Mouse (Mus musculus): ENCODE measurements at regions not wholly inside any gene's neighbourhood (a gene's known extent, or its start where the extent isn't known, plus 50 kb on each side); places are given as distances from the start of the nearest gene placed in this dataset.
A peak's percentile ranks its signal among the peaks of the same experiment; 100 is the strongest.

DNA sequence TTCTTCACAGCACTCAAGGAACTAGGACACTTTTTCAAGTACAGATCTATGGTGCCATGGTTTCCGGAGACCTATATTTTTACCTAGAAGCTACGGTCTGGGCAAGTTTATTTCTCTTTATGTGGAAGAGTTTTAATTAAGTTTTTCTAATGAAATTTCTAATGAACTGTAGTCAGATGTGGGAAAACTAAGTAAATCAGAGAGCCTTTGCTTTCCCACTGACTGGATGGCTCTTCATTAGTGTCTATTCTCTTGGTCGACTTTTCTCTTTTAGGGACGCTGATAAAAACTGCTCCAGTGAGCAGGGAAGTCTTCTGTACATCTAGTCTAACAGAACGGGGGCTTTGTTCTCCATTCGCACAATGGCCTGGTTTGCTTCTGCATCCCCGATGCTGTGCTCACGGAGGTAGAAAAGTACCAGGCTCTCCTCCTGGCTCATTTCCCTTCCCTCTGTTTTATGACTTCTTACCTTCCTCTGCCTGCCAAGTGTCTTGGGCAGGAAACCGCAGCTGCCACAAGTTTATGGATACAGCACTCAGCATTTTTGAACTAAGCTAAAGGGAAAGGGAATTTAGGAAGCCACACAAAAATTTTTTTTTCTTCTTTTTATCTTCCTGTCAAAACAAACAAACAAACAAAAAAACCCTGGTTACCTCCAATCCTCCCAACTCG lies 749.6 kb downstream of the Tmem132b start:
- H3K27ac ChIP-seq (replicated peaks): no peak overlapping the region; the same call in 1 of the 2 replicates
- H3K4me3 ChIP-seq: no peak overlapping the region
- no peak for DNase-seq (ENCODE audit: low spot score)
- no peaks in the 10 kb centered on the region for H3K9me3 ChIP-seq (replicated peaks)
- 21% methylated on average over 10 of the region's 10 CpGs for WGBS
- H3K27me3 ChIP-seq (ENCODE audit: low read depth, poor library complexity, severe bottlenecking): no peaks in the 10 kb centered on the region
- H3K36me3 ChIP-seq: no peaks in the 10 kb centered on the region
- H3K4me1 ChIP-seq: peaks cover 19% of the 10 kb centered on the region

DNA sequence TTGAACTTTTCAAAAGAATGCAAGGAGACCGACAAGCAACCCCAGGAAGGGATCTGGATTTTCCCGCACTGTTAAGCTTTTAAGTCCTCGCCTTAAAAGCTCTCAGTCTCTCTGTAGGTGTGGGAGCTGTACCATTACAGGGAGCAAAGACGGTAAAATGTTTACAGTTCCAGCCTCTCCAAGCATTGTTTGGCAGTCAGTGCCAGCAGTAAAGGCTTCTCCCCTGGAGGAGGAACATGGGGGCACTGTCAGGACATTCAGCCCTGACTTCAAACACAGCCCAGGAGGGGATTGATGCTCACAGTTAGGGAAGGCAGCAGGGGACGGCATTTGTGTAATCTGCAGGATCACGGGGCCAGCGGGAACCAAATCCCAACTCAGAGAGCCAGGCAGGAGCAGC lies 750.2 kb downstream of the Tmem132b start:
- Histone ChIP-seq H3K9me3 (replicated peaks) (no peaks in the 10 kb centered on the region), H3K36me3 (no peaks in the 10 kb centered on the region), H3K27me3 (ENCODE audit: low read depth, poor library complexity, severe bottlenecking) (no peaks in the 10 kb centered on the region), H3K4me3 (peak overlapping the region; percentile 12), H3K27ac (replicated peaks) (peak overlapping the region; percentile 49), H3K4me1 (peaks cover 19% of the 10 kb centered on the region)
- 3% methylated on average over 7 of the region's 7 CpGs for WGBS
- peak; percentile 21 for DNase-seq (ENCODE audit: low spot score)

GRCm38 (mm10) chr5:126324847-126325246 lies 793.3 kb downstream of the Tmem132b start:
- Histone ChIP-seq H3K36me3 (no peaks in the 10 kb centered on the region), H3K9me3 (replicated peaks) (no peaks in the 10 kb centered on the region; the same call in 1 of the 2 replicates), H3K27ac (replicated peaks) (no peak overlapping the region), H3K4me1 (no peaks in the 10 kb centered on the region), H3K27me3 (ENCODE audit: low read depth, poor library complexity, severe bottlenecking) (no peaks in the 10 kb centered on the region), H3K4me3 (no peak overlapping the region)
- 82% methylated on average over 6 of the region's 6 CpGs for WGBS
- DNase-seq (ENCODE audit: low spot score): no peak

GRCm38 (mm10) chr5:126328276-126328675 lies 796.7 kb downstream of the Tmem132b start:
- Histone ChIP-seq H3K9me3 (replicated peaks) (no peaks in the 10 kb centered on the region; the same call in 1 of the 2 replicates), H3K4me3 (no peak overlapping the region), H3K27me3 (ENCODE audit: low read depth, poor library complexity, severe bottlenecking) (no peaks in the 10 kb centered on the region), H3K4me1 (no peaks in the 10 kb centered on the region), H3K27ac (replicated peaks) (no peak overlapping the region), H3K36me3 (no peaks in the 10 kb centered on the region)
- 36% methylated on average over 3 of the region's 3 CpGs for WGBS
- DNase-seq (ENCODE audit: low spot score): no peak

GRCm38 (mm10) chr5:126335091-126335490 lies 803.5 kb downstream of the Tmem132b start:
- H3K27me3 ChIP-seq (ENCODE audit: low read depth, poor library complexity, severe bottlenecking): no peaks in the 10 kb centered on the region
- WGBS: 65% methylated on average over 7 of the region's 7 CpGs
- no peaks in the 10 kb centered on the region for H3K9me3 ChIP-seq (replicated peaks)
- peak overlapping the region; percentile 20; the same call in 1 of the 2 replicates for H3K27ac ChIP-seq (replicated peaks)
- no peaks in the 10 kb centered on the region for H3K36me3 ChIP-seq
- H3K4me3 ChIP-seq: no peak overlapping the region
- DNase-seq (ENCODE audit: low spot score): no peak
- H3K4me1 ChIP-seq: peaks cover 11% of the 10 kb centered on the region

- Histone ChIP-seq H3K4me1 (peaks cover 11% of the 10 kb centered on the region), H3K4me3 (no peak overlapping the region), H3K27me3 (ENCODE audit: low read depth, poor library complexity, severe bottlenecking) (no peaks in the 10 kb centered on the region), H3K36me3 (no peaks in the 10 kb centered on the region), H3K27ac (replicated peaks) (peak overlapping the region; percentile 20; the same call in 1 of the 2 replicates), H3K9me3 (replicated peaks) (no peaks in the 10 kb centered on the region)
- 55% methylated on average over 6 of the region's 6 CpGs for WGBS
- no peak for DNase-seq (ENCODE audit: low spot score)
Measured at GRCm38 (mm10) chr5:126335553-126336520, 804.3 kb downstream of the Tmem132b start.

DNA sequence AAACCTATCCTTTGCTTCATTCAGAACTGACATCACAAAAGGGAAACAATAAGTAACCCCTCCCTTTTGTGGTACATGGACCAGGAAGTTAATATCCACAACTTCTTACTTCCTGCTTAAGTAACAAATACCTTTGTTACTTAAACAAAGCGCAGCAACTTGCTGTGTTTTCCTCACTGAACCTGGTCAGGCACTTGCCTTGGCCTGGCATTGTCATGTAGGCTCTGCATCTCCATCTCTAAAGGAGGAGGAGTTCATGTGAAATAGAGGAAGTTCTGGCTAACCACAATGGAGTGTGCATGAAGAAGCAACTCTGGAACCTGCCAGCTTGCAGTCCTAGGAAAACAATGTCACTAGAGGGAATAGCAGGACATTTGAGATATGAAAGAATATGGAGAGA lies 806.3 kb downstream of the Tmem132b start:
- DNase-seq (ENCODE audit: low spot score): no peak
- H3K36me3 ChIP-seq: no peaks in the 10 kb centered on the region
- 83% methylated on average over 1 of the region's 1 CpGs for WGBS
- no peak overlapping the region for H3K27ac ChIP-seq (replicated peaks)
- H3K4me3 ChIP-seq: no peak overlapping the region
- H3K9me3 ChIP-seq (replicated peaks): no peaks in the 10 kb centered on the region
- no peaks in the 10 kb centered on the region for H3K27me3 ChIP-seq (ENCODE audit: low read depth, poor library complexity, severe bottlenecking)
- H3K4me1 ChIP-seq: peaks cover 11% of the 10 kb centered on the region

- no peak for DNase-seq (ENCODE audit: low spot score)
- Histone ChIP-seq H3K27me3 (ENCODE audit: low read depth, poor library complexity, severe bottlenecking) (no peaks in the 10 kb centered on the region), H3K4me3 (no peak overlapping the region), H3K36me3 (no peaks in the 10 kb centered on the region), H3K27ac (replicated peaks) (no peak overlapping the region), H3K9me3 (replicated peaks) (no peaks in the 10 kb centered on the region), H3K4me1 (no peaks in the 10 kb centered on the region)
- 91% methylated on average over 9 of the region's 9 CpGs for WGBS
Measured at GRCm38 (mm10) chr5:126343570-126343969, 812.0 kb downstream of the Tmem132b start.

DNA sequence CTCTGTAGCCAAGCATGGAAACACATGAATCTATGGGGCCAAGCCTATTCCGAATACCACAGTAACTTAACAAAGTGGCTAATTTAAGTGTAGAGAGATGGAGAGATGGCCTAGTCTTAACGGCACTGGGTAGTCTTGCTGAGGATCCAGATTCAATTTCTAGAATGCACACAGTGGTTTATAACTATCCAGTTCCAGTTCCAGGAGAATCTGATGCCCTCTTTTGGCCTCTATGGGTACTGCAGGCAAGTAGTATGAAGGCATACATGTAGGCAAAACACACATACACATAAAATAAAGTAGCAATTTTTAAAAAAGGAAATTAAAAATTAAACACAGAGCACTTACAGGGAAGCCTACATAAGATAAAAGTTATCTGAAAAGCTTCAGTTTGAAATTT lies 819.4 kb downstream of the Tmem132b start:
- Histone ChIP-seq H3K36me3 (no peaks in the 10 kb centered on the region), H3K9me3 (replicated peaks) (no peaks in the 10 kb centered on the region; the same call in 1 of the 2 replicates), H3K27ac (replicated peaks) (no peak overlapping the region), H3K27me3 (ENCODE audit: low read depth, poor library complexity, severe bottlenecking) (no peaks in the 10 kb centered on the region), H3K4me1 (no peaks in the 10 kb centered on the region), H3K4me3 (no peak overlapping the region)
- DNase-seq (ENCODE audit: low spot score): no peak
- 92% methylated on average over 2 of the region's 2 CpGs for WGBS

DNA sequence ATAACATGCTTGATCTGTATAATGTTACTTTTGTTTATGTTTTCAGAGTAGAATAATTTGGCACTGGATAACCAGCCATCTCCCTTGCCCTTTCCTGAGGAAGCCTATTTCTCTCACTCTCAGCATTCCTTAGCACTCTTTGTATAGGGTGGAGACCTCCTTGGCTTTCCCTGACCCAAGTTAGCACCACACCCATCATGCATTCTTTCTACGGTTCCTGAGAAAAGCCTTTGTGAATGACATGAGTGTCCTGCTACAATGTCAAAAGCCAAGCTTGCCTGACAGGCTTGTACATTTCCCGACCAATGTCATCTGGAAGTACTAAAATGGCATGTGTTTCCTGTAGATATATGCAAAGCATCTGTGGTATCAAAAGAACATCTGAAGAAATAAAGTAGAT lies 837.9 kb downstream of the Tmem132b start:
- no peak for DNase-seq (ENCODE audit: low spot score)
- no peak overlapping the region for H3K27ac ChIP-seq (replicated peaks)
- H3K9me3 ChIP-seq (replicated peaks): no peaks in the 10 kb centered on the region
- no peaks in the 10 kb centered on the region for H3K27me3 ChIP-seq (ENCODE audit: low read depth, poor library complexity, severe bottlenecking)
- 89% methylated on average over 2 of the region's 2 CpGs for WGBS
- H3K4me3 ChIP-seq: no peak overlapping the region
- no peaks in the 10 kb centered on the region for H3K4me1 ChIP-seq
- no peaks in the 10 kb centered on the region for H3K36me3 ChIP-seq

- Histone ChIP-seq H3K36me3 (no peaks in the 10 kb centered on the region), H3K4me1 (no peaks in the 10 kb centered on the region), H3K9me3 (replicated peaks) (peaks cover 7% of the 10 kb centered on the region; the same call in 1 of the 2 replicates), H3K4me3 (no peak overlapping the region), H3K27me3 (ENCODE audit: low read depth, poor library complexity, severe bottlenecking) (no peaks in the 10 kb centered on the region), H3K27ac (replicated peaks) (no peak overlapping the region)
- DNase-seq (ENCODE audit: low spot score): no peak
- 52% methylated on average over 1 of the region's 1 CpGs for WGBS
Measured at GRCm38 (mm10) chr5:126392306-126392705, 849.3 kb upstream of the Tmem132c start.

- H3K36me3 ChIP-seq: no peaks in the 10 kb centered on the region
- no peak for DNase-seq (ENCODE audit: low spot score)
- H3K4me3 ChIP-seq: no peak overlapping the region
- no peak overlapping the region for H3K27ac ChIP-seq (replicated peaks)
- H3K9me3 ChIP-seq (replicated peaks): peaks cover 7% of the 10 kb centered on the region; the same call in 1 of the 2 replicates
- H3K27me3 ChIP-seq (ENCODE audit: low read depth, poor library complexity, severe bottlenecking): no peaks in the 10 kb centered on the region
- no peaks in the 10 kb centered on the region for H3K4me1 ChIP-seq
- 51% methylated on average over 8 of the region's 8 CpGs for WGBS
Measured at GRCm38 (mm10) chr5:126395331-126395730, 846.3 kb upstream of the Tmem132c start.

GRCm38 (mm10) chr5:126431748-126432147 lies 809.9 kb upstream of the Tmem132c start:
- no peak overlapping the region for H3K27ac ChIP-seq (replicated peaks)
- 79% methylated on average over 1 of the region's 1 CpGs for WGBS
- H3K27me3 ChIP-seq (ENCODE audit: low read depth, poor library complexity, severe bottlenecking): no peaks in the 10 kb centered on the region
- H3K36me3 ChIP-seq: no peaks in the 10 kb centered on the region
- no peak for DNase-seq (ENCODE audit: low spot score)
- H3K9me3 ChIP-seq (replicated peaks): peaks cover 4% of the 10 kb centered on the region; the same call in 1 of the 2 replicates
- H3K4me3 ChIP-seq: no peak overlapping the region
- no peaks in the 10 kb centered on the region for H3K4me1 ChIP-seq
